Mouse (Mus musculus): ENCODE results near the gene Rnf17.

Rnf17 gene

GRCm38 (mm10) chr14:56514775-56515174 is 112.4 kb downstream of the Rnf17 start:
- no peak for DNase-seq

- DNase-seq = no peak
These were observed 128.4 kb downstream of the Rnf17 start for GRCm38 (mm10) chr14:56530788-56531187.

- DNase-seq = no peak
These were observed 142.6 kb downstream of the Rnf17 start for GRCm38 (mm10) chr14:56544946-56545345.

GRCm38 (mm10) chr14:56545491-56545890 is 143.1 kb downstream of the Rnf17 start:
- DNase-seq = no peak

GRCm38 (mm10) chr14:56550960-56551359 is 148.6 kb downstream of the Rnf17 start:
- no peak for DNase-seq

GRCm38 (mm10) chr14:56552924-56553323 is 150.5 kb downstream of the Rnf17 start:
- DNase-seq = no peak

- DNase-seq = no peak
These were observed 150.9 kb downstream of the Rnf17 start for GRCm38 (mm10) chr14:56553331-56553730.

GRCm38 (mm10) chr14:56554716-56555115 is 152.3 kb downstream of the Rnf17 start:
- DNase-seq = no peak

- no peak for DNase-seq
These were observed 156.8 kb downstream of the Rnf17 start for GRCm38 (mm10) chr14:56559134-56559533.

GRCm38 (mm10) chr14:56567476-56567875 is 165.1 kb downstream of the Rnf17 start:
- no peak for DNase-seq

- no peak for DNase-seq
These were observed 166.7 kb downstream of the Rnf17 start for GRCm38 (mm10) chr14:56569041-56569440.

- DNase-seq = peak; percentile 91
These were observed 169.1 kb downstream of the Rnf17 start for GRCm38 (mm10) chr14:56571310-56572093.

- DNase-seq = no peak
These were observed 170.2 kb downstream of the Rnf17 start for GRCm38 (mm10) chr14:56572546-56572945.

All from right cerebral cortex, postnatal 14 days (tissue).